Mouse (Mus musculus): ENCODE measurements around the gene Dkkl1. TPM values are rescaled to one million over a fixed set of nuclear protein-coding genes. Genes with fewer than 3 reads are reported as not detected.

Dkkl1 gene
- polyA plus RNA-seq, 1 experiment from 2014 or later = 15.6 TPM

- Histone ChIP-seq H3K9ac (replicated peaks) (no peak overlapping the region), H3K4me2 (no peak overlapping the region), H3K9me3 (replicated peaks) (no peaks in the 10 kb centered on the region), H3K4me1 (peaks cover under 1% of the 10 kb centered on the region; the same call in 1 of the 2 replicates), H3K36me3 (no peaks in the 10 kb centered on the region), H3K27me3 (replicated peaks) (no peaks in the 10 kb centered on the region), H3K27ac (replicated peaks) (no peak overlapping the region), H3K4me3 (replicated peaks) (no peak overlapping the region)
- ATAC-seq (ENCODE audit: low FRiP score) = no peak
- 95% methylated on average over 18 of the region's 18 CpGs for WGBS
Observed at GRCm38 (mm10) chr7:45228548-45228947, 16.6 kb upstream of the Dkkl1 start.

- H3K4me1 ChIP-seq = no peaks in the 10 kb centered on the region
- no peak overlapping the region for H3K27ac ChIP-seq (replicated peaks)
- H3K27me3 ChIP-seq (replicated peaks) = no peaks in the 10 kb centered on the region
- H3K4me2 ChIP-seq = no peak overlapping the region
- ATAC-seq (ENCODE audit: low FRiP score) = no peak
- H3K36me3 ChIP-seq = no peaks in the 10 kb centered on the region
- no peak overlapping the region for H3K4me3 ChIP-seq (replicated peaks)
- H3K9ac ChIP-seq (replicated peaks) = no peak overlapping the region
- 98% methylated on average over 5 of the region's 5 CpGs for WGBS
- no peaks in the 10 kb centered on the region for H3K9me3 ChIP-seq (replicated peaks)
Observed at GRCm38 (mm10) chr7:45226421-45226820, 14.5 kb upstream of the Dkkl1 start.

GRCm38 (mm10) chr7:45224826-45225225 lies 12.9 kb upstream of the Dkkl1 start:
- no peaks in the 10 kb centered on the region for H3K36me3 ChIP-seq
- no peak for ATAC-seq (ENCODE audit: low FRiP score)
- WGBS = 92% methylated on average over 7 of the region's 7 CpGs

GRCm38 (mm10) chr7:45221680-45222079 lies 9.7 kb upstream of the Dkkl1 start:
- Histone ChIP-seq H3K27me3 (replicated peaks) (no peaks in the 10 kb centered on the region), H3K27ac (replicated peaks) (no peak overlapping the region), H3K9ac (replicated peaks) (no peak overlapping the region), H3K9me3 (replicated peaks) (no peaks in the 10 kb centered on the region), H3K36me3 (no peaks in the 10 kb centered on the region), H3K4me2 (no peak overlapping the region), H3K4me3 (replicated peaks) (no peak overlapping the region), H3K4me1 (peaks cover 12% of the 10 kb centered on the region)
- WGBS = 94% methylated on average over 2 of the region's 2 CpGs
- ATAC-seq (ENCODE audit: low FRiP score) = no peak

More at GRCm38 (mm10) chr7:45224826-45225225, 12.9 kb upstream of the Dkkl1 start:
- Histone ChIP-seq H3K9ac (replicated peaks) (no peak overlapping the region), H3K9me3 (replicated peaks) (no peaks in the 10 kb centered on the region), H3K4me1 (no peaks in the 10 kb centered on the region), H3K4me2 (no peak overlapping the region), H3K4me3 (replicated peaks) (no peak overlapping the region), H3K27ac (replicated peaks) (no peak overlapping the region), H3K27me3 (replicated peaks) (no peaks in the 10 kb centered on the region)

DNA sequence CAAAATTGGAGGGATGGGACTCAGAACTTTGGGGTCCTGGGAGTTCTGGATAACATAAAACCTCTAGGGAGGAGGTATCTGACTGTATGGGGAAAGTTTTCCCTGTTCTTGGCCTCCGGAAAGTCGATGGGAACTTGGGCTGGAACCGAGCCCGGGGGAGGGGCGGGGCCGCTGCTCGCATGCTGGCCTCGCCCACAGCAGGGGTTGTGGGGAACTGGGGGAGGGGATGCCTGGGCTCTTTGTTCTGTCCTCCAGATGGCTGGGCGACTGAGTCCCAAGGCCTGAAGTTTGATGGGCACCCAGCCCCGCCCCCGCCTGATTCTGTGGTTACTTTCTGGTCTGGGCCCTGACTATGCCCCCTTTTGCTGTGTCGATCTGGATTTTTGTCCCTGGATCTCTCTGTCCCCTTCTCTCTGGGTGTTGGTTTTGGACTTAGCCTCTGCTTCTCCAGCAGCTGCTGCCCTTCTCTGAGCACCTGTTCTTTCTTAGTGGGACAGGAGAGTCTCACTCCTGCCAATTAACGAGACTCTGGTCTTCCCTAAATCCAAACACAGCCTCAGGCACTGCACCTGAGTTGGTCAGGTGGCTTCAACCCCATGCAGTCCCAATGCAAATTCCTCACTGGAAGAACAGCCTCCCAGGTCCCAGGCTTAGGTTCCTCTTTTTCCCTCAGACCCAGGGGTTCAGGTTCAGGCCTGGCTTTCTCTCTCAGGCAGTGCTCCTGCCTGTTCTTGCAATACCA lies 4.7 kb upstream of the Dkkl1 start:
- H3K9me3 ChIP-seq (replicated peaks) = no peaks in the 10 kb centered on the region
- H3K36me3 ChIP-seq = no peaks in the 10 kb centered on the region
- peak overlapping the region; percentile 68 for H3K4me2 ChIP-seq
- H3K4me1 ChIP-seq = peaks cover 29% of the 10 kb centered on the region
- peak; percentile 71; the same call in 1 of the 2 replicates for ATAC-seq (ENCODE audit: low FRiP score)
- peaks cover 8% of the 10 kb centered on the region for H3K27me3 ChIP-seq (replicated peaks)
- H3K9ac ChIP-seq (replicated peaks) = peak overlapping the region; percentile 62
- peak overlapping the region; percentile 84 for H3K27ac ChIP-seq (replicated peaks)
- WGBS = 1% methylated on average over 13 of the region's 13 CpGs
- H3K4me3 ChIP-seq (replicated peaks) = peak overlapping the region; percentile 48

DNA sequence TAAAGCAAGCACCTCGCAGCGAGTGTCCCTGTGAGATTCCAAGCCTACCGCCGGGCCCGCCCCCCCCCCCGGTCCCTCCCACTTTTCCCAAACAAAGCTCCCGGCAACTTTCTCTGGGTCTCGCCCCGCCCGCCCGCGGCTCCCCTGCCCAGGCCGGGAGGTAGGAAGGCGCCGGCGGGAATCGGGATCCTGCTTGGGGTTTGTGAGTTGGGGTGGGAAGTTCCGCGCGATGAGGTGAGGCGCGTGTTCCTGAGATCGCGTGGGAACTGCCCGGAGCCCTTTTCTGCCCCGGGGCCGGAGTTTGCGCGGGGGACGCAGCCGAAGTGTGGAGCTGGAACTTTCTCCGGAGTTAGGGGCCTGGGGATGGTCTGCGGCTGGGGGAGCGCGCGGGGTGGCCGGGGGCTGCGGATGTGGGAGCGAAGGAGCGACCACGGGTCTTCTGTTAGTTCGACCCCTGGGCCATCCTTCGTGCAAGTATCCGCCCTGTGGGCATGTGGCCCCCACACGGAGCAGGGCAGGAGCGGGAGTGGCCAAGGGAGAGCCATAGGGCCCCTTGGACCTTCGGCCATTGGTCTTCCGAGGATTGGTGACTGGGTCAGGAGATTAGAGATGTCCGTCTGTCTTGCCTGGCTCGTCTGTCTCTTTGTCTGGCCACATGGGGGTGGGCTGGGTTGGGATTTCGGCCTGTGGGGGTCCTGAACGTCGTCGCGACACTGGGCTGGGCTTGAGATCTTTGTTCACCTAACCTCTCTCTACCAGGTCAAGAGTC lies 3.9 kb upstream of the Dkkl1 start, which contains the start of gene Tead2:
Gene Tead2 (plus strand): TSS at position 81 of the 769 bp plus-strand sequence.
- Histone ChIP-seq H3K4me1 (peaks cover 31% of the 10 kb centered on the region), H3K36me3 (no peaks in the 10 kb centered on the region), H3K27me3 (replicated peaks) (peaks cover 14% of the 10 kb centered on the region), H3K4me2 (peak within 1 kb of the TSS; percentile 68), H3K9ac (replicated peaks) (peak within 1 kb of the TSS; percentile 62), H3K27ac (replicated peaks) (peak within 1 kb of the TSS; percentile 84), H3K9me3 (replicated peaks) (no peaks in the 10 kb centered on the region), H3K4me3 (replicated peaks) (peak within 1 kb of the TSS; percentile 48)
- WGBS = under 1% methylated on average over 55 of the region's 55 CpGs
- ATAC-seq (ENCODE audit: low FRiP score) = peak; percentile 45; the same call in 1 of the 2 replicates

DNA sequence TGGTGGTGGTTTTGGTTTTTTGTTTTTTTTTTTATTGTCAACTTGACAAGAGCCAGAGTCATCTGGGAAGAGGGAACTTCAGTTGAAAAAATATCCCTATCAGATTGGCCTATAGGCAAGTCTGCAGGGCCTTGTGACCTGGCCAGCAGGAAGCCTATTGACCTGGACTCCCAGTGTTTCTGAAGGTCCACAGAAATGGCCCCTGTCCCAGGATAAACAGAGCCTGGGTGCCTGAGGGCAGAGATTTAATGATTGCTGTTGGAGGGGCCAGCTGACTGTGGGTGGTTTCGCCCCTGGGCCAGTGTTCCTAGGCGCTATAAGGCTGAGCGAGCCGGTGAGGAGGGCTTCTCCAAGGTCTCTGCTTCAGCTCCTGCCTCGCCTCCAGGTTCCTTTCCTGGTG lies 1.8 kb upstream of the Dkkl1 start:
- ATAC-seq (ENCODE audit: low FRiP score) = no peak
- Histone ChIP-seq H3K27ac (replicated peaks) (no peak overlapping the region), H3K27me3 (replicated peaks) (peaks cover 29% of the 10 kb centered on the region), H3K4me1 (peaks cover 31% of the 10 kb centered on the region), H3K36me3 (no peaks in the 10 kb centered on the region), H3K9me3 (replicated peaks) (no peaks in the 10 kb centered on the region), H3K9ac (replicated peaks) (no peak overlapping the region), H3K4me3 (replicated peaks) (no peak overlapping the region), H3K4me2 (no peak overlapping the region)
- 64% methylated on average over 5 of the region's 5 CpGs for WGBS

DNA sequence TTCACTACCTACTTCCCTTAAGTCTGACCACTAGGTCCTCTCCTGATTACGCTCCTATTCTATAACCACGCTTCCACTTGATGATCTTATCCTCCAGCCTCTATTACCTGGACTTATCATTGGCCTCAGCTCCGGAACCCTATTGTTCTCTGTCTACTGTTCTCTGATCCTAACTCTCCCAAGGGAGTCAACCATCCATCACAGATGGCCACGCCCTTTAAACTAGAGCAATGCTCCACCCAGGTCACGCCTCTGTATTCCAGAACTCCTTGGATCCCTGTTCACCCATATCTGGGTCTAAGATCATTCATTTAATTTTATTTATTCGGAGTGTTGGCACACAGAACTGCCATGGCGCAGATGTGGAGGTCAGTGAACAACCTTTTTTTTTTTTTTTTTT lies 409 bp upstream of the Dkkl1 start:
- H3K9me3 ChIP-seq (replicated peaks) = 0 out of 2 replicates have a peak, but pooled peaks cover 2% of the 10 kb centered on the region
- WGBS = 72% methylated on average over 7 of the region's 7 CpGs
- no peaks in the 10 kb centered on the region for H3K36me3 ChIP-seq
- no peak for ATAC-seq (ENCODE audit: low FRiP score)
- H3K4me1 ChIP-seq = peaks cover 26% of the 10 kb centered on the region
- no peak overlapping the region for H3K27ac ChIP-seq (replicated peaks)
- H3K4me2 ChIP-seq = no peak overlapping the region
- no peak overlapping the region for H3K4me3 ChIP-seq (replicated peaks)
- peaks cover 29% of the 10 kb centered on the region for H3K27me3 ChIP-seq (replicated peaks)
- H3K9ac ChIP-seq (replicated peaks) = no peak overlapping the region

- Histone ChIP-seq H3K27me3 (replicated peaks) (peaks cover 29% of the 10 kb centered on the region), H3K4me1 (peaks cover 13% of the 10 kb centered on the region), H3K27ac (replicated peaks) (no peak overlapping the region), H3K9ac (replicated peaks) (no peak overlapping the region), H3K4me2 (peak overlapping the region; percentile 44), H3K4me3 (replicated peaks) (peak overlapping the region; percentile 16; the same call in 1 of the 2 replicates), H3K9me3 (replicated peaks) (0 out of 2 replicates have a peak, but pooled peaks cover 2% of the 10 kb centered on the region), H3K36me3 (no peaks in the 10 kb centered on the region)
- WGBS = 76% methylated on average over 10 of the region's 10 CpGs
- ATAC-seq (ENCODE audit: low FRiP score) = no peak
Observed at GRCm38 (mm10) chr7:45211070-45211469, 877 bp downstream of the Dkkl1 start.

DNA sequence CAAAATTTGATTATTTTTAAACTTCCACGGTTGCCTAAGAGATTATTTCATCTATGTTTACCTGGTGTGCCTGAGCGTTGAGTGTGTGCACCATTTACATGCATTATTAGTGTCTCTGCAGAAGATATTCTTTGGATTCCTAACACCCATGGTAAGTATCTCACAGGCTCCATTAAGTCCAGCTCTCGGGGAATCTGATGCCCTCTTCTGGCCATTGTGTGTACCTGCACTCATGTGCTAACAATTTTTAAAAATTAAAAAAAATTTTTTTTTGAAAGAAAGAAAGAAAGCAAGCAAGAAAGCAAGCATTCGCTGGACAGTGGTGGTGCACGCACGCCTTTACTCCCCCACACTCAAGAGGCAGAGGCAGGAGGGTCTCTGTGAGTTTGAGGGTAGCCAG lies 3.7 kb downstream of the Dkkl1 start:
- Histone ChIP-seq H3K9me3 (replicated peaks) (0 out of 2 replicates have a peak, but pooled peaks cover 2% of the 10 kb centered on the region), H3K9ac (replicated peaks) (no peak overlapping the region), H3K4me1 (peaks cover 10% of the 10 kb centered on the region), H3K4me2 (no peak overlapping the region), H3K36me3 (no peaks in the 10 kb centered on the region), H3K27ac (replicated peaks) (no peak overlapping the region), H3K27me3 (replicated peaks) (peaks cover 29% of the 10 kb centered on the region), H3K4me3 (replicated peaks) (no peak overlapping the region)
- WGBS = 84% methylated on average over 6 of the region's 6 CpGs
- ATAC-seq (ENCODE audit: low FRiP score) = no peak

- 0 out of 2 replicates have a peak, but pooled peaks cover 2% of the 10 kb centered on the region for H3K9me3 ChIP-seq (replicated peaks)
- WGBS = 9% methylated on average over 43 of the region's 44 CpGs
- H3K9ac ChIP-seq (replicated peaks) = peak within 1 kb of the TSS; percentile 53
- peak within 1 kb of the TSS; percentile 86 for H3K27ac ChIP-seq (replicated peaks)
- peak within 1 kb of the TSS; percentile 77 for H3K4me2 ChIP-seq
- H3K27me3 ChIP-seq (replicated peaks) = peaks cover 5% of the 10 kb centered on the region; the same call in 1 of the 2 replicates
- ATAC-seq (ENCODE audit: low FRiP score) = peak; percentile 99
- H3K4me1 ChIP-seq = peaks cover 5% of the 10 kb centered on the region
- peak within 1 kb of the TSS; percentile 51 for H3K4me3 ChIP-seq (replicated peaks)
- no peaks in the 10 kb centered on the region for H3K36me3 ChIP-seq
Observed at GRCm38 (mm10) chr7:45204380-45205143, 7.4 kb downstream of the Dkkl1 start, which contains the start of gene Ccdc155. Gene Ccdc155 (minus strand): TSS chr7:45204892.
